Mouse (Mus musculus): ENCODE measurements around the gene 1700037C18Rik. TPM values are rescaled to one million over a fixed set of nuclear protein-coding genes. Genes with fewer than 3 reads are reported as not detected.
A peak's percentile ranks its signal among the peaks of the same experiment; 100 is the strongest.

1700037C18Rik gene
- polyA plus RNA-seq, 1 experiment, result 12.0 TPM

- Histone ChIP-seq H3K27me3 (ENCODE audit: control insufficient read depth, insufficient read depth, low read length) (no peaks in the 10 kb centered on the region), H3K36me3 (ENCODE audit: control insufficient read depth, insufficient read depth, low read length) (peaks cover 47% of the 10 kb centered on the region), H3K4me3 (ENCODE audit: control insufficient read depth, insufficient read depth, low read length) (no peak overlapping the region), H3K4me1 (replicated peaks; ENCODE audit: control insufficient read depth, insufficient read depth, low read length) (no peaks in the 10 kb centered on the region), H3K27ac (ENCODE audit: control insufficient read depth, insufficient read depth, low read length) (no peak overlapping the region)
- WGBS, result 80% methylated on average over 7 of the region's 7 CpGs
- TF ChIP-seq POLR2A (IDR thresholded peaks at IDR 0.05; ENCODE audit: control insufficient read depth, extremely low read depth, insufficient read depth, low read length, poor library complexity) (no peak), CTCF (IDR thresholded peaks at IDR 0.05; ENCODE audit: borderline replicate concordance, control insufficient read depth, extremely low read depth, insufficient read depth, low read length, poor library complexity) (no peak)
- DNase-seq, result no peak
Observed at GRCm38 (mm10) chr16:3929151-3929550, 20.7 kb upstream of the 1700037C18Rik start.

- no peak for DNase-seq
- Histone ChIP-seq H3K27ac (ENCODE audit: control insufficient read depth, insufficient read depth, low read length) (no peak overlapping the region), H3K36me3 (ENCODE audit: control insufficient read depth, insufficient read depth, low read length) (peaks cover 47% of the 10 kb centered on the region), H3K27me3 (ENCODE audit: control insufficient read depth, insufficient read depth, low read length) (no peaks in the 10 kb centered on the region), H3K4me3 (ENCODE audit: control insufficient read depth, insufficient read depth, low read length) (no peak overlapping the region), H3K4me1 (replicated peaks; ENCODE audit: control insufficient read depth, insufficient read depth, low read length) (no peaks in the 10 kb centered on the region)
- TF ChIP-seq POLR2A (IDR thresholded peaks at IDR 0.05; ENCODE audit: control insufficient read depth, extremely low read depth, insufficient read depth, low read length, poor library complexity) (no peak), CTCF (IDR thresholded peaks at IDR 0.05; ENCODE audit: borderline replicate concordance, control insufficient read depth, extremely low read depth, insufficient read depth, low read length, poor library complexity) (no peak)
- WGBS, result 83% methylated on average over 1 of the region's 1 CpGs
Observed at GRCm38 (mm10) chr16:3928582-3928981, 20.1 kb upstream of the 1700037C18Rik start.

GRCm38 (mm10) chr16:3923966-3924365 lies 15.5 kb upstream of the 1700037C18Rik start:
- no peak overlapping the region for H3K4me3 ChIP-seq (ENCODE audit: control insufficient read depth, insufficient read depth, low read length)
- H3K4me1 ChIP-seq (replicated peaks; ENCODE audit: control insufficient read depth, insufficient read depth, low read length), result no peaks in the 10 kb centered on the region
- peaks cover 66% of the 10 kb centered on the region for H3K36me3 ChIP-seq (ENCODE audit: control insufficient read depth, insufficient read depth, low read length)
- WGBS, result 93% methylated on average over 4 of the region's 4 CpGs
- H3K27me3 ChIP-seq (ENCODE audit: control insufficient read depth, insufficient read depth, low read length), result no peaks in the 10 kb centered on the region
- no peak overlapping the region for H3K27ac ChIP-seq (ENCODE audit: control insufficient read depth, insufficient read depth, low read length)
- DNase-seq, result no peak
- TF ChIP-seq POLR2A (IDR thresholded peaks at IDR 0.05; ENCODE audit: control insufficient read depth, extremely low read depth, insufficient read depth, low read length, poor library complexity) (no peak), CTCF (IDR thresholded peaks at IDR 0.05; ENCODE audit: borderline replicate concordance, control insufficient read depth, extremely low read depth, insufficient read depth, low read length, poor library complexity) (no peak)

GRCm38 (mm10) chr16:3923515-3923914 lies 15.0 kb upstream of the 1700037C18Rik start:
- TF ChIP-seq CTCF (IDR thresholded peaks at IDR 0.05; ENCODE audit: borderline replicate concordance, control insufficient read depth, extremely low read depth, insufficient read depth, low read length, poor library complexity) (no peak), POLR2A (IDR thresholded peaks at IDR 0.05; ENCODE audit: control insufficient read depth, extremely low read depth, insufficient read depth, low read length, poor library complexity) (no peak)
- H3K27ac ChIP-seq (ENCODE audit: control insufficient read depth, insufficient read depth, low read length), result no peak overlapping the region
- DNase-seq, result no peak
- WGBS, result 97% methylated on average over 3 of the region's 3 CpGs
- H3K4me3 ChIP-seq (ENCODE audit: control insufficient read depth, insufficient read depth, low read length), result no peak overlapping the region
- no peaks in the 10 kb centered on the region for H3K4me1 ChIP-seq (replicated peaks; ENCODE audit: control insufficient read depth, insufficient read depth, low read length)
- H3K36me3 ChIP-seq (ENCODE audit: control insufficient read depth, insufficient read depth, low read length), result peaks cover 66% of the 10 kb centered on the region
- H3K27me3 ChIP-seq (ENCODE audit: control insufficient read depth, insufficient read depth, low read length), result no peaks in the 10 kb centered on the region

GRCm38 (mm10) chr16:3920756-3921155 lies 12.3 kb upstream of the 1700037C18Rik start:
- TF ChIP-seq CTCF (IDR thresholded peaks at IDR 0.05; ENCODE audit: borderline replicate concordance, control insufficient read depth, extremely low read depth, insufficient read depth, low read length, poor library complexity) (no peak), POLR2A (IDR thresholded peaks at IDR 0.05; ENCODE audit: control insufficient read depth, extremely low read depth, insufficient read depth, low read length, poor library complexity) (no peak)
- 99% methylated on average over 2 of the region's 2 CpGs for WGBS
- Histone ChIP-seq H3K27ac (ENCODE audit: control insufficient read depth, insufficient read depth, low read length) (no peak overlapping the region), H3K36me3 (ENCODE audit: control insufficient read depth, insufficient read depth, low read length) (peaks cover 56% of the 10 kb centered on the region), H3K4me1 (replicated peaks; ENCODE audit: control insufficient read depth, insufficient read depth, low read length) (no peaks in the 10 kb centered on the region), H3K4me3 (ENCODE audit: control insufficient read depth, insufficient read depth, low read length) (no peak overlapping the region), H3K27me3 (ENCODE audit: control insufficient read depth, insufficient read depth, low read length) (no peaks in the 10 kb centered on the region)
- DNase-seq, result no peak

GRCm38 (mm10) chr16:3909118-3909517 lies 629 bp upstream of the 1700037C18Rik start:
- Histone ChIP-seq H3K4me3 (ENCODE audit: control insufficient read depth, insufficient read depth, low read length) (peak overlapping the region; percentile 91), H3K36me3 (ENCODE audit: control insufficient read depth, insufficient read depth, low read length) (peaks cover 26% of the 10 kb centered on the region), H3K4me1 (replicated peaks; ENCODE audit: control insufficient read depth, insufficient read depth, low read length) (0 out of 2 replicates have a peak, but pooled peaks cover 4% of the 10 kb centered on the region), H3K27ac (ENCODE audit: control insufficient read depth, insufficient read depth, low read length) (no peak overlapping the region), H3K27me3 (ENCODE audit: control insufficient read depth, insufficient read depth, low read length) (no peaks in the 10 kb centered on the region)
- no peak for TF ChIP-seq CTCF (IDR thresholded peaks at IDR 0.05; ENCODE audit: borderline replicate concordance, control insufficient read depth, extremely low read depth, insufficient read depth, low read length, poor library complexity)
- peak; percentile 23; the same call in 1 of the 2 replicates for TF ChIP-seq POLR2A (IDR thresholded peaks at IDR 0.05; ENCODE audit: control insufficient read depth, extremely low read depth, insufficient read depth, low read length, poor library complexity)
- DNase-seq, result no peak
- under 1% methylated on average over 20 of the region's 20 CpGs for WGBS

- peaks cover 10% of the 10 kb centered on the region for H3K36me3 ChIP-seq (ENCODE audit: control insufficient read depth, insufficient read depth, low read length)
- WGBS, result 85% methylated on average over 2 of the region's 2 CpGs
- TF ChIP-seq CTCF (IDR thresholded peaks at IDR 0.05; ENCODE audit: borderline replicate concordance, control insufficient read depth, extremely low read depth, insufficient read depth, low read length, poor library complexity) (no peak), POLR2A (IDR thresholded peaks at IDR 0.05; ENCODE audit: control insufficient read depth, extremely low read depth, insufficient read depth, low read length, poor library complexity) (no peak)
Observed at GRCm38 (mm10) chr16:3907471-3907870, 1.0 kb downstream of the 1700037C18Rik start.

More at GRCm38 (mm10) chr16:3907471-3907870, 1.0 kb downstream of the 1700037C18Rik start:
- H3K4me1 ChIP-seq (replicated peaks; ENCODE audit: control insufficient read depth, insufficient read depth, low read length), result 0 out of 2 replicates have a peak, but pooled peaks cover 4% of the 10 kb centered on the region
- no peak for DNase-seq
- H3K27me3 ChIP-seq (ENCODE audit: control insufficient read depth, insufficient read depth, low read length), result no peaks in the 10 kb centered on the region
- no peak overlapping the region for H3K4me3 ChIP-seq (ENCODE audit: control insufficient read depth, insufficient read depth, low read length)
- H3K27ac ChIP-seq (ENCODE audit: control insufficient read depth, insufficient read depth, low read length), result no peak overlapping the region
